Mouse (Mus musculus) spleen, postnatal 10 days (tissue): ENCODE measurements around the gene Etfdh.

Source experiments
- DNase-seq, 2 experiments: peaks; one replicate each; pipeline ENCODE4 v3.0.0; 2021 to 2022; ENCODE audit warnings: low spot score in 2 of 2

The Etfdh gene

DNA sequence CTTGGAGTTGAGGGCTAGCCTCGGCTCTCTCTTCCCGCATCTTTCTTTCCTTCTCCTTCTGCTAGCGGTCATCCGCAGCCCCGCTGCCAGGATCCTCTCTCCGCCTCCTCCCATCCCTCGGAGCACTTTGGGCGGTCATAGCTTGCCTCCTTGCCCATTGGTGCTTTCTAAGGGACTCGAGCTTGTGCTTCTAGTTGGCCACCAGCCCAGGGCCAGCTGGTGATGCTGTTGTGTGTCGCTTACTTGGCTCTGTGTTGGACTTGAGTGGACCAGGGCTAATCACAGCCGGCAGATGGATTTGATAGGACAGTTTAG is at the start of gene Etfdh:
Etfdh (minus strand) TSS at position 85 of the 315 bp plus-strand sequence.
- DNase-seq, result peak in 1 of 2 experiments; percentile 70

GRCm38 (mm10) chr3:79676411-79676810 is 47.1 kb upstream of the Etfdh start:
- DNase-seq, result no peak

DNA sequence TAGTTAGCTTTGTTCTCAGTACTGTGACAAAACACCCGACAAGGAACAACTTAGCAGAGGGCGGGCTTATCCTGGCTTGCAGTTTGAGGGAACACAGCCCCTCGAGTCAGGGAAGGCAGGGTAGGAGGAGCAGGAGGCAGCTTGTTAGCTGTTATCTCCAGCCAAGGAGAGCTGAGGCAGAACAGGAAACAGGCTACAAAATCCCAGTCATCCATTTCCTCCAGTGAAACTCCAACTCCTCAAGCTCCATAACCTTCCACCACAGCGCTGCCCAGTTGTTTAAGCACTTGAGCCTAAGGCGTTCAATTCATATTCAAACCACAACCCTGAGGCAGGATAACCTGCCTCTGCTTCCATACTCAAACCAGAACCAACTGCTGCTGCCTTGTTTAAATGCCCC is 45.3 kb upstream of the Etfdh start:
- DNase-seq, result no peak

- DNase-seq, result peak; percentile 26 to 68
These were observed 43.8 kb upstream of the Etfdh start for GRCm38 (mm10) chr3:79673082-79673481.

DNA sequence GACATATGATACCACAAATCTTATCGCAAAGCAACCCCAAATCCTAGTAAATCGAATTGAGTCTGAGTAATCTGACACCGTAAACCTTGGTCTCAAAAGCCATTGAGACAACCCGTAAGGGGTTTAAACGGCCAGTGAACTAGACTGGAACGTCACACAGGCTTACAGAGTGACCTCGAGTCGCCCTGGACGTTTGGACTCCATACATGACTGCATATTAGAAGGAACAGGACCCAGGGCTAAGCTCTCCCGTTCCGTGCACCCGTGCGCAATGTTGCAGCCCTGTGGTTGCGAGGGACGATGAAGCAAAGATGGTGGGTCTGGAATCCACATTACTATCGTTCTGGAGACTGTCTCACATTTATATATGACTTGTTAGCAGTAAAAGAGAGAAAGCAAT is 42.9 kb upstream of the Etfdh start:
- DNase-seq, result no peak

DNA sequence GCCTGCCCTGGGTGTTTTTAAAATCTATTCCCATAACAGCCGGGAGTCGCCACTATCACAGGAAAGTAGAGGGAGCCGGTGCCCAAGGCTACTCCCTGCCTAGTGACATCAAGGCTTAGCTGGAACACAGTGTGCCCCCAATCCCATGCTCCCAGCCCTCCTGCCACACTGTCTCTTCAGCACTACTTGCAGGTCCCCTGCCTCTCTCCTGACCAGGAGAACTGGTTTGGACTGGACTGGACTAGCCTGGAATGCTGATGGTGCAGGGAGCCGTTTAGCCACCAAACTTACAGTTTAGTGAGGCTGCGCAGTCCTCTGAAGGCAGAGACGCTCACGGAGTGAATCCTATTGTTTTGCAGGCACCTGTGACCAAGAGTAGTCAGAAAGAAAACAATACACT is 41.3 kb upstream of the Etfdh start:
- no peak for DNase-seq

DNA sequence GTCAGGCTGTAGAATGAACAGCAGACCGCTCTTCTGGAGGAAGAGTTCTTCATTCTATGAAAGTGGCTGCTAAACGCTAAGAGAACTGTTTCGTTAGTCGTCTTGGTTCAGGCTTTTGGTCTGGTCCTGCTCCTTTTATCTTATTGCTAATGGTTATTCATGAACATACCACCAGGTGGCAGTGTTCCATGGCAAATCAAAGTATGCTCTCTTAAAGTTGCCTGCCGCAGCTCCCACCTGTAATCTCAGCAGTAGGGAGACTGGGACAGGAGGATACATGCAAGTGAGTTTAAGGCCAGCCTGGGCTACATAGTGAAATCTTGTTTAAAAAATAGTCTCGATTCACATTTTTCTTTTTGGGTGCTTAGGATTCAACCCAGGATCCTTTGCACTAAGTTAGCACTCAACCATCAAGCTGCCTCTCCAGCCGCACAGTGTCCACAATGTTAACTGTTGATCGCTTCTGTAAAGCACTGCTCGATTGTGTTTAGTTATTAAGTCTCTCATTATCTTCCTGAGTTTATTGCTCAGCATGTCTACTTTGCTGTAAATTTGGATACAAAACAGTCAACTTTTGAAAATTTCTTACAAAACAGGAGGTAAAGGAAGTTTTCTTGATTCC is 35.6 kb upstream of the Etfdh start:
- DNase-seq, result peak; percentile 11 to 43

DNA sequence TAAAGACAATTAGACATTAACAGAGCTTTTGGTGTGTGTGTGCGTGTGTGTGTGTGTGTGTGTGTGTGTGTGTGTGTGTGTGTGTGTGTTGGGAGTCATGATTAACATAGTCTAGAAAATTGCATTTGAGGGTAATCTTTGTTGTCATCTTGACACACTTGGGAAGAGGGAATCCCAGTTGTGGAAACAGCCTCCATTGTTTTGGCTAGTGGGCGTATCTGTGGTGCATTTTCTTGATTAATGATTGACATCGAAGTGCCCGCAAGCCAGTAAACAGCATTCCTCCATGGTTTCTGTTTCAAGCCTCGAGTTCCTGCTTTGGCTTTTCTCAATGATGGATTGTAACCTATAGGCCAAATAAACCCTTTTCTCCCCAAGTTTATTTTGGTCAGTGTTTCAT is 27.4 kb upstream of the Etfdh start:
- DNase-seq, result no peak

GRCm38 (mm10) chr3:79652129-79652528 is 22.8 kb upstream of the Etfdh start:
- DNase-seq, result no peak

DNA sequence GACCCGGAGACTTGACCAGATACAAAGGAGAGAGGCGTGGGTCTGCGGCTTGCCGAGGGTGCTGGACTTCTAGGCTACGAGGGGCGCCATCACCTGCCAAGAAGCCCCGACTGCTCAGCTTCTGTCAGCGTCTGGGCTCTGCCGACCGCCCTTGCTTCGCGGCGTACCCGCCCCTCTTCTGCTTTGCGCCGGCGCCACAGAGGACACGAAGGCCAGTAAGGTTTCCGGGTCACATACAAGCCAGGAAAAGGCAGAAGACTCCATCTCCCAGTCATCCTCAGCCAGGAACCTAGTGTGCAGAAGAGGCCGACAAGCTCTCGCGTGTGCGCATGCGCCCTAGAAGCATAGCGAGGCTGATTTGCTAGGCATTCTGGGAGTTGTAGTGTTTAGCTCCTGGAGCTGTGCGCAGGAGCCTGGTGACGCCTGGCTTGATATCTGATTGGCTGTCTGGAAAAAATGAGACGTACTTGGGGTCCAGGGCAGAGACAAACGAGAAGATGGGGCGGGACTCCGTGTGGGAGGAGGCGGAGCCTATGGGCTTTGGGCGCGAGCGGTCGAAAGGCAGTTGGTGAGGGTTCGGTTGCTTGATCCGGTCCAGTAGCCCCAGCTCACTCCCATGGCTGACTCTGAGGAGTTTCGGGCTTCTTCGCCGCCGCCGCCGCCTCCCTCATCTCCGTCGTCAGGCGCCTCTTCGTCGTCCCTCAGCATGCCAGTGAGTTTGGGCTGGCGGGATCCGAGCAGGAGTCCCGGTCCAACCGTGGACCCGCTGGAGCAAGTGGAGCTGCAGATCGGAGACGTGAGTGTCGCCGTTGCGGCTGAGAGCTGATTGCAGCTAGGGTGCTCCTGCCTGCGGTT is 512 bp downstream of the Etfdh start, which contains the start of gene 4930579G24Rik:
4930579G24Rik (plus strand) TSS at position 519 of the 855 bp plus-strand sequence.
- peak; percentile 90 to 92 for DNase-seq

DNA sequence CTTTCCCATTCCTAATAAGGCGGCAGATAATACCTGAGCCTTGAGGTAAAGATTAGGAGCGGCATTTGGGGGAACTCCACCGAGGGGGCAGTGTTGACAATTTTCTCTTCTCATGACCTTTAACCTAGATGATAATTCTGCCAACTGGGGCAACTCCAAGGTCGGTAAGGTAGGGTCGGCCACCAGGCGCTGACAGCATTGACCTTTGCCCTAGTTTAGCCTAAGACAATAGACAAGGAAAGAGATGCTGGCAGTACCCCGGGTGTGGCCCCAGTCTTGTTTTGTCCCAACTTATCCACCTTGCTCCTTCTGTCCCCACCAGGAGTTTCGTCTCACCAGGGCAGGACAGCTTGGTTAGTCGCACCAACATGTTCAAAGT is 1.1 kb downstream of the Etfdh start:
- DNase-seq, result no peak

- no peak for DNase-seq
These were observed 1.7 kb downstream of the Etfdh start for GRCm38 (mm10) chr3:79627484-79628181.

DNA sequence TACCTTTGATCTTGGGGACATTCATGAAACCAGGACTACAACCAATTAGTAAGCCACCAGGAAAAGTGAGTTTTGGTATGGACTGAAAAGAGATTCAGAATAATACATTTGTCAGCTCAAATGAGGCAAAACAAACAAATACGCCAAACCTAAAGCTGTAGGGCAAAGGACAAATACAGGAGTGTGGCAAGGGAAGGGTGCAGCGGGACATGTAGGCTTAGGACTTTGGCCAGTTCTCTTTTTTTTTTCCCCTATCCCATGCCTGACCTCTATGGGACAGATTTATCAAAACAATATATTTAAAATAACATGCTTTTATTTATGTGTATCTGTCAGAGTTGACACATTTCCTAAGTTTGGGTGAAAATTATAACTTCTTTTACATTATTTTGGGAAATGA is 19.4 kb downstream of the Etfdh start:
- DNase-seq, result no peak

GRCm38 (mm10) chr3:79595468-79595867 is 33.8 kb downstream of the Etfdh start:
- DNase-seq, result no peak

DNA sequence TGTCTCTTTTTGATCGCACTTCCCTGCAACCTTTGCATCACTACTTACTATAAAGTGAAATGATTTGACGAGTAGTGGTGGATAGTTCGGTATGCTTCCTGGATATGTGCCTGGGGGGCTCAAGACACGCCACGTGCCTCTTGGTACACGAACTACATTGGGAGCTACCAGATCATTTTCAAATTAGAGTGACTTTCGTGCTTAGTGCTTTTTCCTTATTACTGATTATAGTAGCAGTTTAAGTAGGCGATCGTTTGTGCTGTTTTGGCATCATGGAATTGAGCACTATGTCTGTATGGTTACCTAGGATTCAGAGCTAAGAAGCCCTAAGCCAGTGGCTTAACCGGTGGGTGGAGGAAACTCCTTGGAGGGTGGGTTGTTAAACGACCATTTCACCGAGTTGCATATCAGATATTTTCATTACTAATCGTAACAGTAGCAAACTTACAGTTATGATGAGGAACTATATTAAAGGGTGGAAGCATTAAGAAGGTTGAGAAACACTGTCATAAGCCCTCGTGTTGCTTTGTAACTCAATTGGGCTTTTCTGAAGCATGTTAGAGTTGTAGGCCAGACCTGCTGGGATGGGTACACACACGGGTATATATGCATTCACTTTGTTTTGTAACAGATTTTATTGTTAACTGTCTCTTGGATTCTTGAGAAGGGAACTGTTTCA is 37.4 kb downstream of the Etfdh start:
- no peak for DNase-seq

DNA sequence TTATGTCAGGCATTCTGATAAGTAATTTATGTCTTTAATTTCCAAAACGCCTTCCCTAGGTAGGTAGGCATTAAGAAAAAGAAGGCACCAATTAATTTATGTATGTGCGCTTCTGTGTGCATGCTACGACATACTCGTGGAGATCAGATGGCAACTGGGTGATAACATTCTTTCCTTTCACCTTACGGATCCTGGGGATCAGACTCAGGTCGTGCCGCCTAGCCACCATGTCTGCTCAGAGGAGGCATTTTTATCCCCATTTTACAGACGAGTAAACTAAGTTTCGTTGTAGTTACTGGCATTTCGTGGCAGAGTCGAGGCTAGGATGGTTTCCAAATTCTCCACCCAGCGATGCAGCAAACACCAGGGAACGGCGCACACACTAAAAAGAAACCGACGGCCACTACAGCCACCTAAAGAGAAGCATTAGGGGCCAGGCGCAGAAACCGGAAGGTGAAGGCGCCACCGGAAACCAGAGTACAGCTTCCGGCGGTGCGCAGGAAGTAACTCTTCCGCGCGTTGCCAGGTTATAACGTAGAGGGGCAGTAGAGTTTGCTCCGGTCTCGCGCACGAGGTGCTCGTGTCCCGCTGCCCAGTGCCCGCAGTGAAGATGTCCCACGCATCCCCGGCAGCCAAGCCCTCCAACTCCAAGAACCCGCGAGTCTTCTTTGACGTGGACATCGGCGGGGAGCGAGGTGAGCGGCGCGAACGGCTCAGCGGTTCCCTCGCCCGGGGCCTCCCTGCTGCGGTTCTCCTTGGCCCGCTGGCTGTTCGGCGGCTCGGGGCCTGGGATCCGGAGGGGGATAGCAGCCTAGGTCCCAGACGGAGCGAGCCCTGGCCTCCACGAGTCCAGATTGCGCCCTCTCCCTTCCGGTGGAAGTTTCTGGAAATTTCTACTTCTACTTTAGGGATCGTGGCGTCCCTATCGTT is 38.2 kb downstream of the Etfdh start, which contains the start of gene Ppid:
Ppid (plus strand) TSS at position 480 of the 930 bp plus-strand sequence.
- peak; percentile 71 to 84 for DNase-seq

DNA sequence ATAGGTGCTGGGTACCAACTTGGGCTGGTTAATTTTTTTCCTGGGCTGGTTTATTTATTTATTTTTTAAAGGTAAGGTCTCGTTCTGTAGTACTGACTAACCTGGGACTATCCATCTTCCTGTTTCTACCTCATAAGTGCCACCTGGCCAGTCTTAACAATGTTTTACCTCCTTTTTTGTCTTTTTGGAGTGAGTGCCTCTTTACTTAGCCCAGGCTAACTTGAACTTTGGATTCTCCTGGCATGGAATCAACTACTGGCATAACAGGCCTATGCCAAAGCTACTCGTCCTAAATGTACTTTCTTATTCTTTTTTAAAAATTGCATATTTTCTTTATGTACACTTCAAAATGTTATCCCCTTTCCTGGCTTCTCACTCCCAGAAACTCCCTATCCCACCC is 39.6 kb downstream of the Etfdh start:
- no peak for DNase-seq

- DNase-seq, result peak; percentile 89 to 92
These were observed 42.5 kb downstream of the Etfdh start for GRCm38 (mm10) chr3:79586804-79587203.

DNA sequence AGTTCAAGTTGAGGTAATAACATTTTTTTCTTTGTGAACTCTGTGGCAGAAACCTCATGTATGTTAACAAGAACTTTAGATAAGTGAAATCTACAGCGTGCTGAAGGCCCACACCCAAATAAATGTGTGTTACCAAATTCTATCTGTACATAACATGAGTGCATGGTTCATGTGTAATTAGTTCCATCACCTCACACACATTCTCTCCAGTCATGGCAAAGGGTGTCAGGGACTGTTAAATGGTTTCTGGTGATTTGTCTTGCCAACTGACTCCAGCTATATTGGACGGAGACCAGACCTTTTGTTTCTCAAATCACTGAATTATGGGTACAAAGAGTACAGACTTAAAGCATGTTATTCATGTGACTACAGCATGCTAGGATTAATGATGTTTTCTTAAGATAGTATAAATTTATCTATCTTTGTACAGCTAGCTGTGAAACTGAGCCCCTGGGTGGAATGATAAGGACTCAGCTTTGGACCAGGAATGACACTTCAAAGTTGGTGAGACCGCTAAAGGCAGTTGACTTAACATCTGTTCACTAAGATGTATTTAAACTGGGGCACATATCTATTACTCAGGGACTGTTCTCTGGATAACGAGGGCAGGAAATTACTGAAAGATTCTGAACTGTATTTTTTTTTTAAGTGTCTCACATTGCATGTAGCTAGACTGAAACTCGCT is 49.3 kb downstream of the Etfdh start:
- no peak for DNase-seq

DNA sequence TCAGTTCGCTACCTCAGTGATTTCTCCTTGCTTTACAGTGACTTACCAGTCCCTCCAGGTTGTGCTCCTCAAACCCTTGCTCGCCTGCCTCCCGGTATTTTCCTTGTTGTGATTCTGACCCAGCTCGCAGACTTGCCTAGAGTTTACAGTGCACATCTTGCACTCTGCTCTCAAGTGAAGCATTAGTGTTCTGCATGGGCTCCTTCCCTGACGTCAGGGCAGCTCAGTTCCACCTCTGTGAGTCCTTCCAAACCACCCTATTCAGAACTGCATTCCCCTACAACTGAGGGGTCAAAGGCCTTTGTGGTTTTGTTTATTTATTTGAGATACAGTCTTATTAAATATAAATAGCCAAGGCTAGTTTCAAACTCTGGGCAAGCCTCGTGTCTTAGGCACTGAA is 51.1 kb downstream of the Etfdh start:
- no peak for DNase-seq
